Mouse (Mus musculus): ENCODE results near the gene Fcer1g.

DNA sequence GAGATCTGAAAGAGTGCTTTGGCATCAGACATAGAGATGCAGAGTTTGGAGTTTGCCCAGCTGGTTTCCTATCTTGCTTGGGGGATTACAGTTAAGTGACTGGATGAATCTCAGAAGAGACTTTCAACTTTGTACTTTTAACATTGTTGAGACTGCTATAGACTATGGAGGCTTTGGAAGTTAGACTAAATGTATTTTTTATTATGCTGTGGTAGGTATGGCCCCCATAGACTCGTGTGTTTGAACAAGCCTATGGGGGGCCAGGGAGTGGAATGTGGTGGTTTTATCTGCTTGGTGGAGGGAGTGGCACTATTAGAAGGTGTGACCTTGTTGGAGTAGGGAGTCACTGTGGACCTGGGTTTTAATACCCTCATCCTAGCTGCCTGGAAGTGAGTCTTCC, 34.6 kb downstream of the Fcer1g start:
- TF ChIP-seq CTCF (IDR thresholded peaks at IDR 0.05; ENCODE audit: extremely low read depth, insufficient read length, insufficient replicate concordance, low read depth, low read length) (no peak), POLR2A (IDR thresholded peaks at IDR 0.05; ENCODE audit: low read depth, low read length) (no peak)
